Mouse (Mus musculus) hindbrain, embryonic 16.5 days (tissue): ENCODE measurements around the gene Slc25a27. TPM values are rescaled to one million over a fixed set of nuclear protein-coding genes. Genes with fewer than 3 reads are reported as not detected.

ENCODE experiments used
- ATAC-seq: fragments of 200-750 bp; cut with Nextera tagmentation; 2 replicates; pipeline ENCODE4 v1.8.0; 2017; ENCODE audit warnings: moderate TSS enrichment, moderate library complexity
- H3K27ac ChIP-seq: fragments of 300-500 bp; sonication (generic); 2 replicates; pipeline ENCODE4 v1.5.1; 2014; ENCODE audit warnings: low read depth, mild to moderate bottlenecking, control low read depth, low read length, moderate library complexity
- H3K27me3 ChIP-seq: fragments of 300-500 bp; sonication (generic); replicated peaks from 2 replicates; pipeline ENCODE4 v1.6.1; 2014; ENCODE audit warnings: low read length; ENCODE audit not compliant: control insufficient read depth, insufficient read depth
- H3K36me3 ChIP-seq: fragments of 300-500 bp; sonication (generic); 2 replicates; pipeline ENCODE4 v1.6.1; 2014; ENCODE audit warnings: mild to moderate bottlenecking, low read length, moderate library complexity, mixed read lengths; ENCODE audit not compliant: control insufficient read depth, insufficient read depth
- H3K4me1 ChIP-seq: fragments of 300-500 bp; sonication (generic); 2 replicates; pipeline ENCODE4 v1.6.1; 2014; ENCODE audit warnings: low read depth, low read length; ENCODE audit not compliant: control insufficient read depth, insufficient read depth
- H3K4me2 ChIP-seq: fragments of 300-500 bp; sonication (generic); 2 replicates; pipeline ENCODE4 v1.6.1; 2014; ENCODE audit warnings: mild to moderate bottlenecking, low read length, control low read depth, moderate library complexity
- H3K4me3 ChIP-seq: fragments of 300-500 bp; sonication (generic); 2 replicates; pipeline ENCODE4 v1.5.1; 2014; ENCODE audit warnings: mild to moderate bottlenecking, low read length, control low read depth, moderate library complexity
- H3K9ac ChIP-seq: fragments of 300-500 bp; sonication (generic); 2 replicates; pipeline ENCODE4 v1.6.1; 2014; ENCODE audit warnings: low read depth, mild to moderate bottlenecking, control low read depth, low read length, moderate library complexity
- H3K9me3 ChIP-seq: fragments of 300-500 bp; sonication (generic); 2 replicates; pipeline ENCODE4 v1.6.1; 2014; ENCODE audit warnings: mild to moderate bottlenecking, low read length, moderate library complexity; ENCODE audit not compliant: control insufficient read depth
- WGBS: fragments of 180-500 bp; shearing (Covaris S2); extraction: QIAGEN DNeasy Blood & Tissue Kit; methylation state at CpG from one replicate; pipeline ENCODE4 v1.1.7; 2014; 5-methylcytosine and 5-hydroxymethylcytosine counted together
- polyA plus RNA-seq: library from polyadenylated mRNA; unstranded; fragments of >200 nt; fragmentation: Nextera tagmentation; extraction: Ambion mirVana; gene quantifications from 2 replicates; pipeline ENCODE4 v1.2.1, GENCODE M21; 2015

Slc25a27 gene
- polyA plus RNA-seq, 1 experiment from 2014 or later: 97.4 TPM

DNA sequence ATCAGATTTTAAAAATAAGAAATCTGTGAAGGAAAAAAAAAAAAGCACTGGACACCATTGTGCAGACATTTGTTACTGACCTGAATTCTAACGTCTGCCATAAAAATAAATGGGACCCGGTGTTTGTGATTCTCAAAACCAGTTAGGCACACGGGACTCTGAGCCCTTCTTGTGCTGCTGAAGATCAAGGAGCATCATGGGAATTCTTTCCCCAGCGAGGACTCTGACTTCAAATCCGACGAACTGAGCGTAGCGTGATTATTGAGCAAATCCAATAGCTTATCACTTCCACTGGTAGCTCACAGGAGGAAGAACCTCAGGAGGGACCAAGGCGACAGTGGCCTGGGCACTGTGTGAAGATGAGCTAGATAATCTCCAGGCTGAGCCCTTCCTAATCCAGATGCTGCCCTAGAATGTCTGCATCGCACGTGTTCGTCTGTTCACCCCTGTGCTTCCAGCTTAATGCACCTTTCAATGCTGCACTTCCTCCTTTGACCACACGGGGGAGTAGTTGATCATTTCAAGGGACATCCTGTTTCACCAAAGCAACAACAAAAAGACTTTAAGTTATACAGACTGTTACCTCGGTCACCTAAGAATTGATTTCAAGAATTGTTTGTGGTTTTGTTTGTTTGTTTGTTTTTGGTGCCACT is 32.1 kb upstream of the Slc25a27 start:
- peak overlapping the region; percentile 54 for H3K4me2 ChIP-seq
- H3K9ac ChIP-seq: peak overlapping the region; percentile 60
- H3K4me1 ChIP-seq: no peaks in the 10 kb centered on the region
- peak overlapping the region; percentile 25; the same call in 1 of the 2 replicates for H3K4me3 ChIP-seq
- H3K36me3 ChIP-seq: no peaks in the 10 kb centered on the region
- H3K27me3 ChIP-seq: no peaks in the 10 kb centered on the region
- 43% methylated on average over 14 of the region's 14 CpGs for WGBS
- ATAC-seq: peak; percentile 84
- H3K9me3 ChIP-seq: no peaks in the 10 kb centered on the region; the same call in 1 of the 2 replicates
- H3K27ac ChIP-seq: no peak overlapping the region

- WGBS: 84% methylated on average over 9 of the region's 9 CpGs
- H3K4me3 ChIP-seq: no peak overlapping the region
- H3K4me2 ChIP-seq: no peak overlapping the region
- no peaks in the 10 kb centered on the region for H3K36me3 ChIP-seq
- H3K27me3 ChIP-seq: no peaks in the 10 kb centered on the region
- H3K27ac ChIP-seq: no peak overlapping the region
- no peaks in the 10 kb centered on the region for H3K4me1 ChIP-seq
- no peak for ATAC-seq
- H3K9ac ChIP-seq: no peak overlapping the region
- H3K9me3 ChIP-seq: no peaks in the 10 kb centered on the region
Measured at GRCm38 (mm10) chr17:43689591-43689990, 22.6 kb upstream of the Slc25a27 start.

DNA sequence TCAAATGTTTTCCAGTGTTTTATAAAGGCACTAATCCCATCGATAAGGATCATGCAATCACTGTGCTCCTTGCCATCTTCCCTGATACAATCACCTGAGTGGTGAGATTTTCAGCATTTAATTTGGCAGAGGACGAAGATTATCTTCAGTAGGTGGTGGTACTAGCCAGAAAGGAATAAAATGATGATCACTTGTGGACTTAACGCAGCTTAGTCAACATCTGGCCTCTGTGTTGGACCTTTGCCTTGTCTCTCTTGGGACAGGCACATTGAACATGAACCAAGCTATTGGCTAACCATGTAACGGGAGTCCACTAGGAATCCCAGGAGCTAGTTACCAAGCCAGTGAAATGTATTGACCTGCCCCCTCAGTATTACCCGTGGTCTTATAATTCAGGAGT is 17.6 kb upstream of the Slc25a27 start:
- no peaks in the 10 kb centered on the region for H3K27me3 ChIP-seq
- H3K9ac ChIP-seq: no peak overlapping the region
- no peaks in the 10 kb centered on the region for H3K36me3 ChIP-seq
- H3K27ac ChIP-seq: no peak overlapping the region
- no peak overlapping the region for H3K4me2 ChIP-seq
- ATAC-seq: no peak
- 92% methylated on average over 5 of the region's 5 CpGs for whole genome bisulfite sequencing
- H3K9me3 ChIP-seq: no peaks in the 10 kb centered on the region
- H3K4me1 ChIP-seq: no peaks in the 10 kb centered on the region
- no peak overlapping the region for H3K4me3 ChIP-seq

- H3K36me3 ChIP-seq: no peaks in the 10 kb centered on the region
- no peak overlapping the region for H3K4me2 ChIP-seq
- no peaks in the 10 kb centered on the region for H3K4me1 ChIP-seq
- no peak overlapping the region for H3K4me3 ChIP-seq
- no peaks in the 10 kb centered on the region for H3K9me3 ChIP-seq
- no peak overlapping the region for H3K9ac ChIP-seq
- H3K27ac ChIP-seq: no peak overlapping the region
- WGBS: 89% methylated on average over 7 of the region's 7 CpGs
- no peaks in the 10 kb centered on the region for H3K27me3 ChIP-seq
- ATAC-seq: no peak
Measured at GRCm38 (mm10) chr17:43684086-43684485, 17.1 kb upstream of the Slc25a27 start.

- Histone ChIP-seq H3K9ac (no peak overlapping the region), H3K27me3 (no peaks in the 10 kb centered on the region), H3K4me3 (no peak overlapping the region), H3K36me3 (no peaks in the 10 kb centered on the region), H3K9me3 (no peaks in the 10 kb centered on the region), H3K4me2 (no peak overlapping the region), H3K4me1 (no peaks in the 10 kb centered on the region), H3K27ac (no peak overlapping the region)
- WGBS: 27% methylated on average over 1 of the region's 1 CpGs
- ATAC-seq: no peak
Measured at GRCm38 (mm10) chr17:43677317-43677716, 10.3 kb upstream of the Slc25a27 start.

- 89% methylated on average over 1 of the region's 1 CpGs for WGBS
- no peak for ATAC-seq
- H3K4me1 ChIP-seq: no peaks in the 10 kb centered on the region
- H3K9me3 ChIP-seq: no peaks in the 10 kb centered on the region
- H3K4me2 ChIP-seq: no peak overlapping the region
- H3K36me3 ChIP-seq: no peaks in the 10 kb centered on the region
- no peaks in the 10 kb centered on the region for H3K27me3 ChIP-seq
- H3K9ac ChIP-seq: no peak overlapping the region
- H3K4me3 ChIP-seq: no peak overlapping the region
- no peak overlapping the region for H3K27ac ChIP-seq
Measured at GRCm38 (mm10) chr17:43676241-43676640, 9.2 kb upstream of the Slc25a27 start.

GRCm38 (mm10) chr17:43675228-43675627 is 8.2 kb upstream of the Slc25a27 start:
- ATAC-seq: no peak
- H3K9ac ChIP-seq: no peak overlapping the region
- no peaks in the 10 kb centered on the region for H3K36me3 ChIP-seq
- H3K9me3 ChIP-seq: no peaks in the 10 kb centered on the region
- H3K27ac ChIP-seq: no peak overlapping the region
- no peaks in the 10 kb centered on the region for H3K27me3 ChIP-seq
- WGBS: 53% methylated on average over 1 of the region's 1 CpGs
- no peak overlapping the region for H3K4me2 ChIP-seq
- H3K4me3 ChIP-seq: no peak overlapping the region
- no peaks in the 10 kb centered on the region for H3K4me1 ChIP-seq

- Histone ChIP-seq H3K9ac (no peak overlapping the region), H3K4me2 (no peak overlapping the region), H3K9me3 (no peaks in the 10 kb centered on the region), H3K4me1 (peaks cover 5% of the 10 kb centered on the region; the same call in 1 of the 2 replicates), H3K4me3 (no peak overlapping the region), H3K27me3 (no peaks in the 10 kb centered on the region), H3K27ac (no peak overlapping the region), H3K36me3 (no peaks in the 10 kb centered on the region)
- WGBS: 94% methylated on average over 4 of the region's 4 CpGs
- no peak for ATAC-seq
Measured at GRCm38 (mm10) chr17:43671907-43672306, 4.9 kb upstream of the Slc25a27 start.

GRCm38 (mm10) chr17:43669145-43669695 is 2.2 kb upstream of the Slc25a27 start:
- no peak overlapping the region for H3K27ac ChIP-seq
- no peak overlapping the region for H3K9ac ChIP-seq
- no peak for ATAC-seq
- no peaks in the 10 kb centered on the region for H3K9me3 ChIP-seq
- H3K36me3 ChIP-seq: no peaks in the 10 kb centered on the region
- H3K27me3 ChIP-seq: no peaks in the 10 kb centered on the region
- H3K4me1 ChIP-seq: peaks cover 15% of the 10 kb centered on the region
- WGBS: 69% methylated on average over 6 of the region's 6 CpGs
- H3K4me2 ChIP-seq: peak overlapping the region; percentile 27; the same call in 1 of the 2 replicates
- no peak overlapping the region for H3K4me3 ChIP-seq
